Mouse (Mus musculus) spleen, adult 2 months (tissue): Measurements from ENCODE around the gene Matk.

Experiments
- CTCF ChIP-seq: fragments of 200-500 bp; IDR thresholded peaks from 2 replicates; pipeline ENCODE4 v1.5.1; 2011; ENCODE audit warnings: mild to moderate bottlenecking, inconsistent platforms; ENCODE audit not compliant: insufficient read depth, insufficient read length, insufficient replicate concordance; ENCODE audit errors: extremely low read depth
- POLR2A ChIP-seq: fragments of 200-500 bp; IDR thresholded peaks from 2 replicates; pipeline ENCODE4 v1.6.1; 2011; ENCODE audit warnings: low read depth, low read length, inconsistent platforms

GRCm38 (mm10) chr10:81204137-81204536, 48.6 kb upstream of the Matk start:
- no peak for TF ChIP-seq CTCF
- TF ChIP-seq POLR2A: no peak
